Mouse (Mus musculus) liver, embryonic 13.5 days (tissue): Measurements from ENCODE around the gene Prrg1. TPM values are rescaled to one million over a fixed set of nuclear protein-coding genes. Genes with fewer than 3 reads are reported as not detected.

ENCODE experiments used
- ATAC-seq: fragments of 200-750 bp; cut with Nextera tagmentation; 2 replicates; pipeline ENCODE4 v1.8.0; 2017; ENCODE audit warnings: low read depth, mild to moderate bottlenecking, moderate number of reproducible peaks, moderate library complexity
- DNase-seq: peaks from one replicate; pipeline ENCODE4 v3.0.0; 2022
- H3K27ac ChIP-seq: fragments of 300-500 bp; sonication (generic); 2 replicates; pipeline ENCODE4 v1.5.1; 2015; ENCODE audit warnings: moderate library complexity, mild to moderate bottlenecking, inconsistent platforms
- H3K27me3 ChIP-seq: fragments of 300-500 bp; sonication (generic); 2 replicates; pipeline ENCODE4 v1.6.1; 2015; ENCODE audit warnings: mild to moderate bottlenecking, inconsistent platforms
- H3K36me3 ChIP-seq: fragments of 300-500 bp; sonication (generic); 2 replicates; pipeline ENCODE4 v1.6.1; 2015; ENCODE audit warnings: mild to moderate bottlenecking, inconsistent platforms
- H3K4me1 ChIP-seq: fragments of 300-500 bp; sonication (generic); replicated peaks from 2 replicates; pipeline ENCODE4 v1.6.1; 2015; ENCODE audit warnings: inconsistent platforms
- H3K4me2 ChIP-seq: fragments of 300-500 bp; sonication (generic); 2 replicates; pipeline ENCODE4 v1.6.1; 2015; ENCODE audit warnings: inconsistent platforms, mild to moderate bottlenecking, moderate library complexity
- H3K4me3 ChIP-seq: fragments of 300-500 bp; sonication (generic); replicated peaks from 2 replicates; pipeline ENCODE4 v1.5.1; 2015; ENCODE audit warnings: mild to moderate bottlenecking, inconsistent platforms
- H3K9ac ChIP-seq: fragments of 300-500 bp; sonication (generic); 2 replicates; pipeline ENCODE4 v1.6.1; 2015; ENCODE audit warnings: mild to moderate bottlenecking, inconsistent platforms
- H3K9me3 ChIP-seq: fragments of 300-500 bp; sonication (generic); replicated peaks from 2 replicates; pipeline ENCODE4 v1.6.1; 2016; ENCODE audit warnings: inconsistent platforms
- WGBS: fragments of 180-500 bp; shearing (Covaris S2); methylation state at CpG from one replicate; pipeline ENCODE4 v1.1.7; 2015; ENCODE audit not compliant: insufficient replicate concordance; 5-methylcytosine and 5-hydroxymethylcytosine counted together
- polyA plus RNA-seq: library from polyadenylated mRNA; unstranded; fragments of >200 nt; fragmentation: Nextera tagmentation; extraction: Ambion mirVana; gene quantifications from 2 replicates; pipeline ENCODE4 v1.2.1, GENCODE M21; 2015

Gene Prrg1
- 2.1 and 2.8 TPM in 2 replicates for polyA plus RNA-seq

- peak within 1 kb of the TSS; percentile 70 for H3K27ac ChIP-seq
- peak within 1 kb of the TSS; percentile 64 for H3K4me2 ChIP-seq
- no peaks in the 10 kb centered on the region for H3K27me3 ChIP-seq
- ATAC-seq (peak; percentile 94), DNase-seq (peak; percentile 54)
- peak within 1 kb of the TSS; percentile 69 for H3K9ac ChIP-seq
- no peaks in the 10 kb centered on the region for H3K9me3 ChIP-seq
- 0 out of 2 replicates have a peak, but pooled peaks cover 2% of the 10 kb centered on the region for H3K4me1 ChIP-seq
- peak within 1 kb of the TSS; percentile 63 for H3K4me3 ChIP-seq
- 9% methylated on average over 33 of the region's 36 CpGs for WGBS
- H3K36me3 ChIP-seq: no peaks in the 10 kb centered on the region
These were observed at the start of gene Prrg1 for GRCm38 (mm10) chrX:78583202-78584004. Gene Prrg1 (minus strand): TSS chrX:78583896.

DNA sequence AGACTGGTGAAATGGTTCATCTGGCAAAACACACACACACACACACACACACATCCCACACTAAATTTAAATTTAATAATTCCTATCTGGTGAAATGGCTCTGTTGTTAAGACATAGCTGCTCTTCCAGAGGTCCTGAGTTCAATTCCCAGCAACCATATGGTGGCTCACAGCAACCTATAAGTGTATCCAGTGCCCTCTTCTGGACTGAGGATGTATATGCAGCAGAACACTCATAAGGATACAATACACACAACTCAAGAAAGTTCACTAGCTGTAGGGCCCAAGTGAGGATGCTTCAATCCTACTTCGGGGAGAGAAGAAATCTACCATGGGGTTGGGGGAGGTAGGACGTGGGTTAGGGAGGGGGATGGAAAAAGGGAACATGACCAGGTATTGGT, 22.1 kb upstream of the Prrg1 start:
- Histone ChIP-seq H3K9ac (no peak overlapping the region), H3K9me3 (no peaks in the 10 kb centered on the region), H3K27me3 (no peaks in the 10 kb centered on the region), H3K4me2 (no peak overlapping the region), H3K4me1 (no peaks in the 10 kb centered on the region), H3K36me3 (no peaks in the 10 kb centered on the region), H3K4me3 (no peak overlapping the region), H3K27ac (no peak overlapping the region)
- 44% methylated on average over 2 of the region's 2 CpGs for WGBS
- DNase-seq (no peak), ATAC-seq (no peak)

DNA sequence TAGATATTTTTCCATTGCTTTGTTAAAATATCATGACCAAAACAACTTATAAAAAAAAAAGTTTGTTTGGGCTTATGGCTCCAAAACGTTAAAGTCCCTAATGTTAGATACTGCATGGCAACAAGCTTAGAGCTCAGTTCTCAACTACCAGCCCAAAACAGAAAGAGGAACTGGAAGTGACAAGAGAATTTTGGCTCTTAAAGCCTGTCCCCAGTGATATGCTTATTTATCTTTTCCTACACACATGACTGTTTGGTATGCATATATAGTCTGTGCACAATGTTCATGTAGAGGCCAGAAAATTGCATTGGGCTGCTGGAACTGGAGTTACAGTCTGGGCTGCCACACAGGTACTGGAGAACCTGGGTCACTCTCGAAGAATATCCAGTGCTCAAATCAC, 9.4 kb upstream of the Prrg1 start:
- Histone ChIP-seq H3K27me3 (no peaks in the 10 kb centered on the region), H3K36me3 (no peaks in the 10 kb centered on the region), H3K9ac (no peak overlapping the region), H3K4me1 (no peaks in the 10 kb centered on the region), H3K9me3 (no peaks in the 10 kb centered on the region), H3K4me3 (no peak overlapping the region), H3K27ac (no peak overlapping the region), H3K4me2 (no peak overlapping the region)
- no peak for DNase-seq
- WGBS: 33% methylated on average over 2 of the region's 2 CpGs
- no peak for ATAC-seq

- no peak overlapping the region for H3K27ac ChIP-seq
These were observed 868 bp downstream of the Prrg1 start for GRCm38 (mm10) chrX:78582854-78583201.

GRCm38 (mm10) chrX:78563451-78563850, 20.2 kb downstream of the Prrg1 start:
- Histone ChIP-seq H3K27me3 (no peaks in the 10 kb centered on the region), H3K4me3 (no peak overlapping the region), H3K36me3 (no peaks in the 10 kb centered on the region), H3K27ac (no peak overlapping the region), H3K9me3 (no peaks in the 10 kb centered on the region), H3K9ac (no peak overlapping the region), H3K4me1 (no peaks in the 10 kb centered on the region), H3K4me2 (no peak overlapping the region)
- no peak for ATAC-seq
- no peak for DNase-seq
- 37% methylated on average over 2 of the region's 2 CpGs for WGBS

More at GRCm38 (mm10) chrX:78582854-78583201, 868 bp downstream of the Prrg1 start:
- Histone ChIP-seq H3K4me1 (0 out of 2 replicates have a peak, but pooled peaks cover 2% of the 10 kb centered on the region), H3K9me3 (no peaks in the 10 kb centered on the region), H3K9ac (peak overlapping the region; percentile 69), H3K27me3 (no peaks in the 10 kb centered on the region), H3K4me2 (peak overlapping the region; percentile 64), H3K4me3 (peak overlapping the region; percentile 63), H3K36me3 (no peaks in the 10 kb centered on the region)
- DNase-seq (peak; percentile 4), ATAC-seq (peak; percentile 59)
- WGBS: 33% methylated on average over 9 of the region's 21 CpGs

- H3K4me1 ChIP-seq: peaks cover 13% of the 10 kb centered on the region; the same call in 1 of the 2 replicates
- H3K27ac ChIP-seq: no peak overlapping the region
- H3K4me3 ChIP-seq: no peak overlapping the region
- no peak overlapping the region for H3K4me2 ChIP-seq
- no peaks in the 10 kb centered on the region for H3K36me3 ChIP-seq
- no peaks in the 10 kb centered on the region for H3K27me3 ChIP-seq
- H3K9ac ChIP-seq: no peak overlapping the region
- ATAC-seq (peak; percentile 65; the same call in 1 of the 2 replicates), DNase-seq (no peak)
- no peaks in the 10 kb centered on the region for H3K9me3 ChIP-seq
- WGBS: 41% methylated on average over 2 of the region's 2 CpGs
These were observed 30.3 kb downstream of the Prrg1 start for GRCm38 (mm10) chrX:78553399-78553798.

DNA sequence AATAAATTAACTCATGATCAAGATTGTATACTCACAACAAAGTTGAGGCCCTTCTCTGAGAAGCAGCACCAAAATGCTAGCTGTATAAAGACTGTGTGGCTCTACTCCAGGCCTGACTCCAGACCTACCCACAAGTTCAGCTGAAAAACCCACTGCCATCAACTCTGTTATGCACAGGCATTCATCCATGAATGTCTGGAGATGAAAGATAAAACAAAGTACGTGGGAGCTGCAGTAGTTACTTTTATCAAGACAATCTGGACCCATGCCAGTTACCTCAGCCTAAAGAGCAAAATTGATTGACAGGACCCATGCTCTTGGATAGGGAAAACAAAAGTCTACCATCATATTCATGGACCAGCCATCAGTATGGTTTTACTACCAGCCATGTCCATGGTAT, 31.0 kb downstream of the Prrg1 start:
- Histone ChIP-seq H3K9me3 (no peaks in the 10 kb centered on the region), H3K27me3 (no peaks in the 10 kb centered on the region), H3K4me2 (no peak overlapping the region), H3K27ac (no peak overlapping the region), H3K9ac (no peak overlapping the region), H3K4me3 (no peak overlapping the region), H3K36me3 (no peaks in the 10 kb centered on the region), H3K4me1 (peaks cover 13% of the 10 kb centered on the region; the same call in 1 of the 2 replicates)
- WGBS: 36% methylated on average over 1 of the region's 1 CpGs
- no peak for DNase-seq
- peak; percentile 73 for ATAC-seq

- no peak overlapping the region for H3K4me2 ChIP-seq
- H3K9ac ChIP-seq: no peak overlapping the region
- 0 out of 2 replicates have a peak, but pooled peaks cover 2% of the 10 kb centered on the region for H3K4me1 ChIP-seq
- no peaks in the 10 kb centered on the region for H3K36me3 ChIP-seq
- 68% methylated on average over 1 of the region's 1 CpGs for WGBS
- H3K9me3 ChIP-seq: no peaks in the 10 kb centered on the region
- no peaks in the 10 kb centered on the region for H3K27me3 ChIP-seq
- no peak for DNase-seq
- ATAC-seq: no peak
- H3K4me3 ChIP-seq: no peak overlapping the region
- H3K27ac ChIP-seq: no peak overlapping the region
These were observed 36.0 kb downstream of the Prrg1 start for GRCm38 (mm10) chrX:78547696-78548095.

DNA sequence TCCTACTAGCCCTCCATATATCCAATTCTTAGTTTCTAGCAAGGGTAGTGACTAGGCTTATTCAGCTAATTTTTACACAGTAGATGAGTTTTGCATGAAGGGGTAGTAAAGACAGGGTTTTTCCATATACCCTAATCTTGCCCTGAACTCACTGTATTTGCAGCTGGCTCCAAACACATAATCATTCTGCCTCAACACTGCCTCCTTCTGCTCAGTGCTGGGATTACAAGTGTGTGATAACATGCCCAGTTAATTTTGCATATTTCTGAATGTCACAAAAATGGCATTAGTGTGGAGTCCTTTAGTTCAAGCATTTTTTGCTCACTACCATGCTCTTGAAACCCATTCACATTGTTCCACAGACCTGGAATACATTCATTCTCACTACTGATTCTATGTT, 44.0 kb downstream of the Prrg1 start:
- no peak overlapping the region for H3K27ac ChIP-seq
- no peak overlapping the region for H3K4me2 ChIP-seq
- no peak overlapping the region for H3K4me3 ChIP-seq
- no peaks in the 10 kb centered on the region for H3K27me3 ChIP-seq
- H3K9me3 ChIP-seq: no peaks in the 10 kb centered on the region
- ATAC-seq: no peak
- H3K9ac ChIP-seq: no peak overlapping the region
- H3K4me1 ChIP-seq: no peaks in the 10 kb centered on the region
- no peak for DNase-seq
- H3K36me3 ChIP-seq: no peaks in the 10 kb centered on the region

DNA sequence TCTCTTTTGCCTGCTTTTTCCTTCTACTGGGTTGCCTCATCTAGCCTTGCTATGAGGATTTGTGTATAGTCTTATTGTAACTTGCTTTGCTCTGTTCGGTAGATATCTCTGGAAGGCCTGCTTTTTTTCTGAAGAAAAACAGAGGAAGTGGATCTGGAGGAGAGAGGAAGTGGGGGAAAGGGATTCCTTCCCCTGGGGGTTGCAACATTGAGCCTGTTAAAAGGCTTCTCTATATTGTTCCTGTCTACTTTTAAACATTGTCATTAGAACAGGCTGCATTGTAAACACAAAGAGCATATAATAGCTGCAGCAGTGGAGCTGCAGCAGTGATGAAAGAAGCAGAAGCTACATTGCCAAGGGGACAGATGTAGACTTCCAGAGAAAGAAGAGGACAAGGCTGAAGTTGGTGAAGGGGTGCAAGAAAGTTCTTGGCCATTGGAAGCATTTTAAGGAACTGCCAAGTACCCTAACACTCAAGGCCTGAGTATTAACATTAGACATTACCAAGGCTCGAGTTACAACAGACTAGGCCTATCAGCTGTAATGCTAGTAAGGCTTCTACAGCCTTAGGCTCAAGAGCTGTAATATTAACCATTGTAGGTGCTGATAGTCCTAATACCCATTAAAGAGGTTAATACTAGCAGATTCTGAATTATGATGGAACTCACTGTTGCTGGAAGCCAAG, 44.9 kb downstream of the Prrg1 start:
- no peak overlapping the region for H3K4me2 ChIP-seq
- H3K36me3 ChIP-seq: no peaks in the 10 kb centered on the region
- no peak overlapping the region for H3K9ac ChIP-seq
- no peak for DNase-seq
- WGBS: 43% methylated on average over 2 of the region's 2 CpGs
- ATAC-seq: no peak
- no peaks in the 10 kb centered on the region for H3K9me3 ChIP-seq
- H3K4me3 ChIP-seq: no peak overlapping the region
- H3K27me3 ChIP-seq: no peaks in the 10 kb centered on the region
- H3K4me1 ChIP-seq: no peaks in the 10 kb centered on the region
- no peak overlapping the region for H3K27ac ChIP-seq

DNA sequence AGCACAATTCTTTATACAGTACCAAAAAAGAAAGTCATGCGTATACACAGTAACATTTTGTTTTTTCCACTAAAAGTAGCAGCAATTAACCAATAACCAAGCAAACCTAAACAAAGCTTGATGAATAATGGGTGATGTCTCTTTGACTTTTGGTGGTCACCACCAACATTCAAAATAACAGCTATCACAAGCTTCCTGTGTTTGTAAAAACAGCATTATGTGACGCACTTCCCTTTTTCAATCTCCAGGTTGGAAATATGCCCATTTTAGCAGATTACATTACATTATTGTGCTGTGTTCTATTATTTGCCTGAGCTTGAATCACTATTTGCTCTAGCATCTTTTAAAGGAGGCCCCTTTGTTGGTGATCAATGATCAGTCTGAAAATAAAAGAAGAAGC, 65.4 kb downstream of the Prrg1 start:
- 81% methylated on average over 2 of the region's 2 CpGs for WGBS
- Histone ChIP-seq H3K4me2 (no peak overlapping the region), H3K4me3 (no peak overlapping the region), H3K9ac (no peak overlapping the region), H3K27ac (no peak overlapping the region), H3K9me3 (no peaks in the 10 kb centered on the region), H3K27me3 (no peaks in the 10 kb centered on the region), H3K4me1 (no peaks in the 10 kb centered on the region), H3K36me3 (no peaks in the 10 kb centered on the region)
- no peak for DNase-seq
- no peak for ATAC-seq
